Mouse (Mus musculus): ENCODE data around the gene Aftph.

DNA sequence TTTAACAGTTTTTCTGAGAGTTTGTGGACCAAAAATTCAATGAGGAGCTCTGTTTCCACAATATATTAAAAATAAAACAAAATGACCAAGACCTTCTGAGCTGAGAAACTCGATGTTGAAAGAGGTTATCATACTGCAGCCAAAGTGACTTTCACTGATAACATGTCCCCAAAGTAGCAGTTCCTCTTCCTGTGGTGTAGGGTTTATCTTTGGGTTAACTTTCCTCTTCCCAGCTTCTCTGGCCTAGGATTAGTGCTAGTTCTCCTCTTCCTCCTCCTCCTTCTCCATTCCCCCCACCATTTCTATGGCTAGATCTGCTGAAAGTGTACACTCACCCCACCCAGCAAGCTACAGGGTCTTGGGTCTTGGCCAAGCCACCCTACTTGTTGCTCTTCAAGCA, 36.9 kb upstream of the Aftph start:
- TF ChIP-seq CTCF (conservative IDR thresholded peaks at IDR 0.05; ENCODE audit: low read length) = no peak
- TF ChIP-seq POU5F1 (IDR thresholded peaks at IDR 0.05; ENCODE audit: borderline replicate concordance, low read length) = no peak
